Mouse (Mus musculus) layer of hippocampus, adult 2 months (tissue): Measurements from ENCODE around the gene Slc25a28. TPM values are rescaled to one million over a fixed set of nuclear protein-coding genes. Genes with fewer than 3 reads are reported as not detected.

ENCODE experiments used
- DNase-seq, 2 experiments: peaks; one replicate each; pipeline ENCODE4 v3.0.0; 2022; ENCODE audit warnings: low spot score in 2 of 2
- H3K27ac ChIP-seq: fragments of 200-600 bp; 2 replicates; pipeline ENCODE4 v1.8.1; 2022
- H3K4me3 ChIP-seq: fragments of 200-600 bp; 2 replicates; pipeline ENCODE4 v1.8.1; 2022; ENCODE audit warnings: mild to moderate bottlenecking
- CTCF ChIP-seq: fragments of 200-600 bp; conservative IDR thresholded peaks from 2 replicates; pipeline ENCODE4 v1.8.1; 2022; ENCODE audit warnings: antibody characterized with exemption, mild to moderate bottlenecking, moderate library complexity
- microRNA-seq, 2 experiments: library from miRNA; unstranded; fragments of <30 nt; microRNA quantifications; one replicate each; pipeline ENCODE4 v1.2.0; 2021
- total RNA-seq, 2 experiments: library from RNA; stranded (reverse); gene quantifications; 2 replicates each; pipeline ENCODE4 v1.2.3; 2021

The Slc25a28 gene
- total RNA-seq, 2 experiments from 2014 or later, result 44.3 to 45.2 TPM

DNA sequence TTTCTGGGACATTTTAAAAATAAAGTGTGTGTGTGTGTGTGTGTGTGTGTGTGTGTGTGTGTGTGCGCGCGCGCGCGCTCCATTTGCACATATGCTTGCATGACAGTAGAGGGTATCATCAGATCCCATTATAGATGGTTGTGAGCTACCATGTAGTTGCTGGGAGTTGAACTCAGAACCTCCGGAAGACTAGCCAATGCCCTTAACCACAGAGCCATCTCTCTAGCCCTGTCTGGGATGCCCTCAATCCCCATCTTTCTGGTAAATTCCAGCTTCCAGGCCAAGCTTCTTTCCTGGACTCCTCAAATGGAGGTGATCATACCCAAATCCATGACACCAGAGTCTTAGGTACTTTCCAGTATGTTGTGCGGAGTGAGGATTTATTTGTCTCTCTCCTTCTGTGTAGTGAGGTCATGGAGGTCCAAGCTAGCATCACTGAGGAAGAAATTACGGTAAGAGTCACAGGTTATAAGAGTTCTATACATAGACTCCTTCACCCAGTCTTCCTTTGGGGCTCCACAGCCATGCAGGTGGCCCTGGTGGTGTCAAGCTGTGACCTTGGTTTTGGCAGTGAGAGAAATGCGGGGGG, 56.8 kb downstream of the Slc25a28 start:
- no peak overlapping the region for H3K4me3 ChIP-seq
- no peak for DNase-seq
- H3K27ac ChIP-seq, result no peak overlapping the region
- no peak for TF ChIP-seq CTCF

DNA sequence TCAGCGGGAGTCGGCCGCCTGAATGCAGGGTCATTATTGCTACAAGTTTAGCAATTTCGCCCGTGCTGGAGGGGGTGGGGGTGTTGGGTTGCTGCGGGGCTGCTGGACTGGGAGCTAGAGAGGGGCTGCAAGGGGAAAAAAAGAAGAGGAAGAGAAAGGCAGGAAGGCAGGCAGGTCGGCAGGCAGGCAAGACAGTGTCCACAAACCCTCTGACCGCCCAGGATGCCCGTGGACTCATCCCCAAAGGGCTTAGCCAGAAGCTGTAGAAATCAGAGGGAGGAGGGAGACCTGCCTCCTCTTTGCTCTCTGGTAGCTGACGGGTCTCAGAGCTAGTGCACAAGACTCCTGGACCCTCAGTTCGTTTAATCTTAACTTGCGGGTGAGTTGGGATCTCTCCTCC, 57.8 kb downstream of the Slc25a28 start:
- TF ChIP-seq CTCF, result no peak
- DNase-seq, result no peak
- Histone ChIP-seq H3K4me3 (no peak overlapping the region), H3K27ac (no peak overlapping the region)

DNA sequence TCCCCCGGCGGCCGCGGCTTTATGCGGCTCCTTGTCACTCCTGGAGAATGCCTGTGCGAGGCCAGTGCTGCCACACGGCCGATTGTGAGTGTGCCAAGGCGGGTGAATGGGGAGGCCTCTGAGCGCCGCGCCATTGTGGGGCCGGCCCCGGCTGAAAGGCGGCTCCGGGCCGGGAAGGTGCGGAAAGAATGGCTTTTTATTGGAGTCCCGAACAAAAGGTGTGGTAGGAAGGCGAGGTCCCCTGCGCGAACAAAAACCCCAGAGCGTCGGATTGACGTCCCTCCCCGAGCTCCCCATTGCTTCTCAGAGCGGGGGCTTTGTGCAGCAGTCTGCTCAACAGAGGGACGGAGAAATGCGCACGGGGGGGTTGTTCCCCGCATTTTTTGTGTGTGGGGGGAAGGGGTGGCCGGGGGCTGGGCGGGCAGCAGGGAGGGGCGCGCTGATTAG, 58.2 kb downstream of the Slc25a28 start:
- no peak for TF ChIP-seq CTCF
- Histone ChIP-seq H3K4me3 (no peak overlapping the region), H3K27ac (no peak overlapping the region)
- DNase-seq, result no peak

DNA sequence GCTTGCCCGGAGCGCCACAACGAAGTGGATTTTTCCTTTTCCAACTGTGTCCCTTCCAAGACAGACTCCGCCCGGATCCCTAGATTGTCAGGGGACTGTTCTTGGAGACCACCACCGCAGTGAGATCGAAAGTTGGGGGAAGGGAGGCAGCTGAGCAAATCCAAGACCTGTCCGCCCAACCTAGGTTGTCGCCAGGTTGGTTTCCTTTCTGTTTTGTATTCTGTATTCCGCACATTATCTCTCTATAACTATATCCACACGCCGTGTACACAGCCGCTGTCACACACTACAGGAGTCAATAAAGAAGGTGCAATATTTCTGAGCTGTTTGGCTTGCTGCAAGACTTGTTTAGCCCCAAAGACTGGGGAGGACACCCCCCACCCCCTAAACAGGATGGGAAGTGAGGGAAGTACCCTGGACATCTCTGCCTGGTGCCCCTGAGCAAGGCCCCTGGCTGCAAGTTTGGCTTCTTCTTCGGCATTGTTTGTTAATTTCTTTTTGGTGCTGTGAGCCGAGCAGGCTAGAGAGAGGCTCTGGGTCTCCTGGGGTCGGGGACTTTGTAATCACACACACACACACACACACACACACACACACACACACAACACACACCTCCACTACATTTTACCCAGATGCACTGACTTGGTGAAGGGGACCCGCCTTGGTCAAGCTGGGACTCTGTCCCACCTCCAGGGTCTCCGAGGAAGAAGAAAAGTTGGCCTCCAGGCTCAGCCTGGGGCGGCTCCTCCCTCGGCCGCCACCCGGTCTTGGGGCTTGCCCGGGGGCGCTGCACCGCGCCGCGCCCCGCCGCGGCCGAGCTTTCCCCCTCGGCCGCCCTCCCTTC, 58.9 kb downstream of the Slc25a28 start:
- DNase-seq, result no peak
- no peak overlapping the region for H3K27ac ChIP-seq
- H3K4me3 ChIP-seq, result no peak overlapping the region
- no peak for TF ChIP-seq CTCF

DNA sequence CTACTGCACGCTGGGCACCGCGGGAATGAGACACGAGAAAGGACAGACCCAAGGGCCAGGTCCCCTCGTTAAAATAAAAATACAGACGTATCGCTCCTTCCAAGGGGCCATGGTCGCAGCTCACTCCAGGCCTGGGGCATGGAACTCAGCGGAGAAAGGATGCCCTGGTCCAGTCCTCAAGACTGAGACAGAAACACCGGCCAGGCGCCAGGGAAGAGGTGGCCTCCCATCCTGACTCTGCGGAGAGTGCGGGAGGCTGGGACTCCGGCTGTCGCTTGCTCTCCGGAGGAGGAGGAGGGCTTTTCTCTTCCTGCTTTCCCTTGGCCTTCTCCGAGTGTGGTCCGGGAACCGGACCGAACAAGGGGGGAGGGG, 59.6 kb downstream of the Slc25a28 start:
- Histone ChIP-seq H3K27ac (no peak overlapping the region), H3K4me3 (no peak overlapping the region)
- no peak for DNase-seq
- no peak for TF ChIP-seq CTCF

DNA sequence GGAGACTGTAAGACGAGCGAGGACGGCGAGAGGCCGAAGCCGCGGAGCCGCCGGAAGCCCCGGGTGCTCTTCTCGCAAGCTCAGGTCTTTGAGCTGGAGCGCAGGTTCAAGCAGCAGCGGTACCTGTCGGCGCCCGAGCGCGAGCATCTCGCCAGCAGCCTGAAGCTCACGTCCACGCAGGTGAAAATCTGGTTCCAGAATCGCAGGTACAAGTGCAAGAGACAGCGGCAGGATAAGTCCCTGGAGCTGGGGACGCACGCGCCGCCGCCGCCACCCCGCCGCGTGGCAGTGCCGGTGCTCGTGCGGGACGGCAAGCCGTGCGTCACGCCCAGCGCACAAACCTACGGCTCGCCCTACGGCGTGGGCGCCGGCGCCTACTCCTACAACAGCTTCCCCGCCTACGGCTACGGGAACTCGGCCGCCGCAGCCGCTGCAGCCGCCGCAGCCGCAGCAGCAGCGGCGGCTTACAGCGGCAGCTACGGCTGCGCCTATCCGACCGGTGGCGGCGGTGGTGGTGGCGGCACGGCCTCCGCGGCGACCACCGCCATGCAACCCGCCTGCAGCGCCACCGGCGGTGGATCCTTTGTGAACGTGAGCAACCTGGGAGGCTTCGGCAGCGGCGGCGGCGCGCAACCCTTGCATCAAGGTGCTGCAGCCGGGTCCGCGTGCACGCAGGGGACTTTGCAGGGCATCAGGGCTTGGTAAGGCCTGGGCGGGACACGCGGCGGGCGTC, 60.2 kb downstream of the Slc25a28 start:
- H3K27ac ChIP-seq, result no peak overlapping the region
- no peak for TF ChIP-seq CTCF

More for the DNA sequence above, 60.2 kb downstream of the Slc25a28 start:
- no peak overlapping the region for H3K4me3 ChIP-seq
- no peak for DNase-seq

Small RNA genes within 50 kb of the gene (microRNA-seq; reads per million reads assigned to microRNA genes)
- gene Gm22646, result 0 reads per million in 2 experiments

Other genes with a start within 250 kb of the Slc25a28 start
- 100 to 1,000 TPM; 113 to 115 TPM for gene Cnnm1, start 234.4 kb downstream of the Slc25a28 start, total RNA-seq
- 100 to 1,000 TPM; 324 to 355 TPM for gene Got1, start 150.3 kb downstream of the Slc25a28 start, total RNA-seq
- not detected for gene Nkx2-3, start 62.6 kb downstream of the Slc25a28 start, total RNA-seq
- gene Entpd7, start 14.8 kb upstream of the Slc25a28 start, total RNA-seq, result 10 to 100 TPM; 19.1 to 20.2 TPM
- gene Cutc, start 78.1 kb upstream of the Slc25a28 start, total RNA-seq, result 1 to 10 TPM; 6.6 to 7.6 TPM
- gene Cox15, start 78.1 kb upstream of the Slc25a28 start, total RNA-seq, result 10 to 100 TPM; 13.6 to 19.4 TPM
- not detected for gene Abcc2, start 107.3 kb upstream of the Slc25a28 start, total RNA-seq